Mouse (Mus musculus) olfactory bulb, adult 2 months (tissue): ENCODE results near the gene Acaa1a.

ENCODE experiments used
- CTCF ChIP-seq: fragments of 200-500 bp; IDR thresholded peaks from 2 replicates; pipeline ENCODE4 v1.5.1; 2012; ENCODE audit warnings: low read depth, mild to moderate bottlenecking, low read length, moderate library complexity; ENCODE audit not compliant: insufficient read depth
- POLR2A ChIP-seq: fragments of 200-500 bp; IDR thresholded peaks from 2 replicates; pipeline ENCODE4 v1.6.1; 2012; ENCODE audit warnings: mild to moderate bottlenecking, low read depth, low read length, moderate library complexity; ENCODE audit not compliant: insufficient read depth

- TF ChIP-seq CTCF (no peak), POLR2A (no peak)
These were observed 25.8 kb downstream of the Acaa1a start, which contains the start of gene Slc22a14 for GRCm38 (mm10) chr9:119365284-119365683.
